Mouse (Mus musculus) inflammation-experienced regulatory T-cells (primary cell): ENCODE measurements around the gene Nrip2. TPM values are rescaled to one million over a fixed set of nuclear protein-coding genes. Genes with fewer than 3 reads are reported as not detected.

Experiments used
- polyA plus RNA-seq, 2 experiments: library from polyadenylated mRNA; unstranded; fragments of 100-300 nt; shearing (Covaris generic); gene quantifications; one replicate each; pipeline ENCODE4 v1.2.1; 2017

Nrip2 gene
- 1 to 10 TPM; 1.1 to 2.8 TPM for polyA plus RNA-seq

GRCm38 (mm10) chr6:128398996-128399395, at the start of gene Nrip2:
Nrip2 (plus strand) TSS chr6:128399296.

GRCm38 (mm10) chr6:128355726-128356416, 43.2 kb upstream of the Nrip2 start, which contains the start of gene Tulp3:
Tulp3 (minus strand) TSS chr6:128355851.

GRCm38 (mm10) chr6:128362381-128363006, 36.6 kb upstream of the Nrip2 start, which contains the start of the genes Rhno1 and Foxm1:
Rhno1 (minus strand) TSS chr6:128362911.
Foxm1 (plus strand) TSS chr6:128362967.

GRCm38 (mm10) chr6:128375192-128375591, 23.9 kb upstream of the Nrip2 start, which contains the start of the genes Tex52 and Gm44596:
Tex52 (plus strand) TSS chr6:128375456.
Gm44596 (plus strand) TSS chr6:128375503.

GRCm38 (mm10) chr6:128424269-128425019, 25.3 kb downstream of the Nrip2 start, which contains the start of gene Itfg2:
Itfg2 (minus strand) TSS chr6:128424931.

GRCm38 (mm10) chr6:128438317-128438870, 39.3 kb downstream of the Nrip2 start, which contains the start of gene Fkbp4:
Fkbp4 (minus strand) TSS chr6:128438677.

Other genes starting within 250 kb of the Nrip2 start
- gene Tead4, start 98.5 kb upstream of the Nrip2 start, polyA plus RNA-seq, result under 1 TPM in 1 of 2 experiments, not detected in 1; 0.43 TPM
- gene Tulp3, start 43.4 kb upstream of the Nrip2 start, polyA plus RNA-seq, result 1 to 10 TPM; 1.9 to 3.0 TPM
- gene Rhno1, start 36.4 kb upstream of the Nrip2 start, polyA plus RNA-seq, result 10 to 100 TPM; 42.4 to 48.2 TPM
- 1 to 10 TPM; 3.2 to 3.4 TPM for gene Foxm1, start 36.3 kb upstream of the Nrip2 start, polyA plus RNA-seq
- gene Tex52, start 23.8 kb upstream of the Nrip2 start, polyA plus RNA-seq, result under 1 TPM in 1 of 2 experiments, not detected in 1; 0.27 TPM
- not detected for gene Gm44596, start 23.8 kb upstream of the Nrip2 start, polyA plus RNA-seq
- gene Itfg2, start 25.6 kb downstream of the Nrip2 start, polyA plus RNA-seq, result 10 to 100 TPM; 28.4 to 36.8 TPM
- gene Fkbp4, start 39.4 kb downstream of the Nrip2 start, polyA plus RNA-seq, result 100 to 1,000 TPM; 150 to 196 TPM
- gene Pzp, start 127.4 kb downstream of the Nrip2 start, polyA plus RNA-seq, result under 1 TPM; 0.37 to 0.70 TPM
- 1 to 10 TPM in 1 of 2 experiments, under 1 TPM in 1; 0.39 to 2.5 TPM for gene A2ml1, start 182.3 kb downstream of the Nrip2 start, polyA plus RNA-seq
- gene Klrb1a, start 224.2 kb downstream of the Nrip2 start, polyA plus RNA-seq, result under 1 TPM in 1 of 2 experiments, not detected in 1; 0.49 TPM